Mouse (Mus musculus) cerebellum, adult 9-10 months (tissue): ENCODE measurements around the gene Ocel1.
A peak's percentile ranks its signal among the peaks of the same experiment; 100 is the strongest.

Experiments
- DNase-seq: peaks from one replicate; pipeline ENCODE4 v3.0.0; 2022

Ocel1 gene

DNA sequence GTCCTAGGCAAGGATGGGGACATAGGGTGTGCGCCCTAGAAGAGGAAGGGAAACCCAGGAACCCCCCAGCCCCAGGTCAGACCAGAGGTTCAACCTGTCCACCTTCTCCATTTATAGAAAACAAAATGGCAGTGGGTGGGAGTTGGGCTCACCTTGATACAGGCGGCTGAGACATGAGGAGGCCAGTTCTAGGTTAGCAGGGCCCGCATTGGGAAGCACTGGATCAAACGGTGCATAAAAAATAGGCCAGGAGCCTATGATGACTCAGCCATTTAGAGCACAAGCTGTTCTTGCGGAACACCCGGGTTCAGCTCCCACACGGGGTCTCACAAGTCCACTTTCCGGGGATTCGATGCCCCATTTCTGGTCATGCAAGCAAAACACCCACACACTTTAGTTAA, 33.9 kb downstream of the Ocel1 start:
- DNase-seq: peak; percentile 43

DNA sequence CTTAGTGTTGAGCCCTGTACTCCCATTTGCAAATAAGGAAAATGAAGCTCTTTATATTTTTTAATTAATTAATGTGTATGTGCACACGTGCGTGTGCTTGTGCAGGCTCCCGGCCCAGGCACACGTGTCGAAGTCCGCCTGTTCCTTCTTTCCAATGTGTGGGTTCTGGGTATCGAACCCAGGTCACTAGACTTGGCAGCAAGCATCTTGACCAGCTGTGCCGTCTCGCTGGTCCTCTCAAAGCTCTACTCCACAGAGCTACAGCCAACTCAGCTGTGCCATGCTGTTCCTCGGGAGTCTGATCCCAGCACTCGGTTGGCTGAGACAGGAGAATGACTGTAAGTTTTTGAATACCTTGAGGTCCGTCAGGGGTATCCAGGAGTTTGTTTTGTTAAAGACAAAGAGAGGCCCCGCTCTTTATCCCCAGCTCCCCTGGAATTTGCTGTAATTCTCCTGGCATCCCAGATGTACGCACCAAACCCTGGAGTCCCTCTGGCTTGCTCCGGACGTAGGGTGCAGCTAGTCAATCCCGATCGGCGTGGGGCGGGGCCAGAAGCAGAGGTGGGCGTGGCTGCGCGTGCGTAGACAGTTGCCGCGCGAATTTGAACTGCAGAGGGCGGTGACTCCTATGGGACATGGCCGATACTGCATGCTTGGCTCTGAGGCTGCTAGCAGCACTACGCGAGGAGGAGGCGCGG, 34.5 kb downstream of the Ocel1 start, which contains the start of gene Ankle1:
Gene Ankle1 (plus strand): TSS at position 610 of the 698 bp plus-strand sequence.
- peak; percentile 94 for DNase-seq

DNA sequence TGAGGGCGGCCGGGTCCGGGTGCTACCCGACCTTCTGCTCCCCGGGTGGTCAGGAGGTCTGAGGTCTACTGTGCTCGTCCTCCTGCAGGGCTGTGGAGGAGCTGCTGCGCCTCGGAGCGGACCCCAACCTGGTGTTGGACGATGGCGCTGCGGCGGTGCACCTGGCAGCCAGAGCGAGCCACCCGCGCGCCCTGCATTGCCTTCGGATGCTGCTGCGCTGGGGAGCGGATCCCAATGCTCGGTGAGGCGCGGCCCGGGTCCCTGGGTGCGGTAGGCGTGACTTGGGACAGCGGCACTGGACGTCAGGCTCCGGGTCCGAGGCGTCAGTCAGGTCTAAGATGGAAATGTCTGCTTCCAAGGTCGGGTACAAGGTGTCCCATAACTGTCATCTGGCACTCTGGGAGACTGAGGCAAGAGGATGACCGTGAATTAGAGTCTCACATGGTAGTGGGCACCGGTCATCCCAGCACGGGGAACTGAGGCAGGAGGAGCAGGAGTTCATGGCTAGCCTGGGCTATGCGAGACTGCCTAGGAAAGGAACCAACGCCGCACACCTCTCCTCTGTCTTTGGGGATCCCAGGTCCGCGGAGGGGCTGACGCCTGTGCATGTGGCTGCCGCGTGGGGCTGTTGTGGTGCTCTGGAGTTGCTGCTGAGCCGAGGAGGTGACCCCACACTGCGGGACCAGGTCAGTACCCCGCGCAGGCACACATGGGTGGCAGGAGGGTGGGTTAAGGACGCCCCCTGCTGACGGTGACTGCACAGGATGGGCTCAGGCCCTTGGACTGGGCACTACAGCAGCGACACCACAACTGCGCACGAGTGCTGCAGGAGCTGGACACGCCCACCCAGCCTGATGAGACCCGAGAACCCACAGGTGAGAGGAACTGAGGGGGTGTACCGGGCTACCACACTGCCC, 35.3 kb downstream of the Ocel1 start:
- peak; percentile 57 for DNase-seq

DNA sequence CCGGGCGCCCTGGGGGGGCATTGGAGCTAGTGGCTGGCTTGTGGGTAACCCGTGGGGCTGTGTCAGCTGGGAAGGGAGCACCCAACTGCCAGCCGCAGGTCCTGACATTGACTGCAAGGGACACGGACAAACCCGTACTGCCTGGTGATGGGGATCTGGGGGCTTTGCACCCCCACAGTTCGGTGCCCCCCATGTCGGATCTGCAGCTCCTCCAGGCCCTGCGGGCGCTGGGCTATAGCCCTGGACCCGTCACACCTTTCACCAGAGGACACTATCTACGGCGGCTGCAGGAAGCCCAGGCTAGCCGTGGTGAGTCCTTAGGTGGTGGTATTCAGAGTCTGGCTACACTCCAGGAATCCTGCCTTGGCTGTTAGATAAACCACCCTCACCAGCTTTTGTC, 36.3 kb downstream of the Ocel1 start:
- peak; percentile 19 for DNase-seq

DNA sequence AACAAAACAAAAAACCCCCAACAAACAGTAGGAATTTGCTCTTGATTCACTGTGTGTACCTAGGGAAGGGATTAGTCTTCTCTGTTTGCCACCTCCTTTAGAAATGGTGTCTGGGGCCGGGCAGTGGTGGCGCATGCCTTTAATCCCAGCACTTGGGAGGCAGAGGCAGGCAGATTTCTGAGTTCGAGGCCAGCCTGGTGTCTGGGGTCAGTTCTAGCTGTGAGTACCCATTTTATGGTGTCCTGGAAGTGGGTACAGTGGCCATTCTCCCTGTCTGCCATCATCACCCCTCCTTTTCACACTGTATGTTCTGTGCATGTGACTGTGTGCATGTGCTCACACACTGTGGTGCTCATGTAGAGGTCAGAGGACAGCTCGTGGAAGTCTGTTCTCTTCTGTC, 37.1 kb downstream of the Ocel1 start:
- no peak for DNase-seq

DNA sequence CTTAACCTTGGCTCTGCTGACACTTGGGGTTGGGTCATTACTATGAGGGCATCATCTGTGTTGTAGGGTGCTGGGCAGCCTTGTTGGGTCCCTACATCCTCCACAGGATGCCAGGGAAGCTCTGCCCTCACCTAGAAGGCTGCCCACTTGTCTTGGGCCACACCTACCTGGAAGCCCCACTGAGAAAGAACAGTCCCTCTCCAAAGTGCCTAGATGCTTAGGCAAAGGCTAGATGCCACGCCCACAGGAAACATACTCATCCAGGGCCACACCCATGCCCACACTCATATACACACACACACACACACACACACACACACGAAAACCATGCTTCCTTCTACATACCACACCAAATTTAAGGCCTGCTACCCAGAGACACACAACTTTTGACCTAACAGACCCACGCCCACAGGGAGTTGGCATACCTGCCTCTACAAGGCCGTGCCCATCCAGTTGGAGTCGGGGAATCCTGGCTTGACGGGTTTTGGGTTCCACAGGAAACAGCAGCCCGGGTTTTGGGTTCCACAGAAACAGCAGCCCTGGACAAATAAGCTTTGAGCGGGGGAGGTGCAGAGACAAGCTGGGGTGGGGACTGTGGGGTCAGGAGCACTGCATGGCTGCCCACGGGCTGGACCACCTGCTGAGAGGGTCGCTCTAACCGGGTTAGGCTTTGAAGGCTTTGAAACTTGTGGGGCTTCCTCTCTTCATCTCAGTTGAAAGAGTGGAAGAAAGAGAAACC, 40.6 kb downstream of the Ocel1 start:
- DNase-seq: no peak

DNA sequence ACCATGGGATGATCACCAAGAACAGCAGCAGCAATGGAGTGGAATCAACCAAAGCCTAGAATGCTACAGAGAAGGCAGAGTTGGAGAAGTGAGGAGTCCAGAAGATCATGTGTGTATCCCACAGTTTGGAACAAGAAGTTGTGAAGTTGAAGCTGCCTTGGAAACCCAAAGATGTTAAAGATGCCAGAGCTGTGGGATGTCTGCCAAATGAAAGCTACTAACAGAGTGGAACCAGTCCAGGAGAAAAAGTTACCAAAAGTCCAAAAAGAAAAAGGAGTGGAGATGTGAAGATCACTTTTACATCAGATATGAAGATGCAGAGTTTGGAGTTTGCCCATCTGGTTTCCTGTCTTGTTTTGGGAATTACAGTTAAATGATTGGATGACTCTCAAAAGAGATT, 51.0 kb downstream of the Ocel1 start:
- no peak for DNase-seq
